Mouse (Mus musculus): ENCODE data around the gene Ngp. TPM values are rescaled to one million over a fixed set of nuclear protein-coding genes. Genes with fewer than 3 reads are reported as not detected.

Gene Ngp
- polyA plus RNA-seq, 1 experiment from 2014 or later, result 84.1 TPM

GRCm38 (mm10) chr9:110457926-110458325 lies 38.4 kb downstream of the Ngp start:
- H3K79me2 ChIP-seq (ENCODE audit: inconsistent target), result peaks cover 49% of the 10 kb centered on the region; the same call in 1 of the 2 replicates
- no peak overlapping the region for H3K27ac ChIP-seq
- no peaks in the 10 kb centered on the region for H3K36me3 ChIP-seq (ENCODE audit: inconsistent target)
- WGBS (ENCODE audit: missing documents), result 73% methylated on average over 3 of the region's 3 CpGs
- no peak overlapping the region for H3K4me3 ChIP-seq (ENCODE audit: inconsistent target)

- Histone ChIP-seq H3K36me3 (ENCODE audit: inconsistent target) (no peaks in the 10 kb centered on the region), H3K4me3 (ENCODE audit: inconsistent target) (no peak overlapping the region), H3K79me2 (ENCODE audit: inconsistent target) (peaks cover 58% of the 10 kb centered on the region; the same call in 1 of the 2 replicates), H3K27ac (peak overlapping the region; percentile 91)
- 0% methylated on average over 2 of the region's 2 CpGs for WGBS (ENCODE audit: missing documents)
Observed at GRCm38 (mm10) chr9:110459145-110459727, 39.7 kb downstream of the Ngp start.

- no peak overlapping the region for H3K4me3 ChIP-seq (ENCODE audit: inconsistent target)
- WGBS (ENCODE audit: missing documents), result 69% methylated on average over 16 of the region's 18 CpGs
Observed at GRCm38 (mm10) chr9:110460884-110461815, 41.6 kb downstream of the Ngp start.

GRCm38 (mm10) chr9:110462321-110462720 lies 42.8 kb downstream of the Ngp start:
- Histone ChIP-seq H3K36me3 (ENCODE audit: inconsistent target) (no peaks in the 10 kb centered on the region), H3K27ac (no peak overlapping the region), H3K4me3 (ENCODE audit: inconsistent target) (no peak overlapping the region), H3K79me2 (ENCODE audit: inconsistent target) (peaks cover 70% of the 10 kb centered on the region; the same call in 1 of the 2 replicates)
- WGBS (ENCODE audit: missing documents), result 89% methylated on average over 7 of the region's 7 CpGs

More at GRCm38 (mm10) chr9:110460884-110461815, 41.6 kb downstream of the Ngp start:
- Histone ChIP-seq H3K27ac (peak overlapping the region; percentile 91; the same call in 1 of the 2 replicates), H3K79me2 (ENCODE audit: inconsistent target) (peaks cover 70% of the 10 kb centered on the region; the same call in 1 of the 2 replicates), H3K36me3 (ENCODE audit: inconsistent target) (no peaks in the 10 kb centered on the region)

- Histone ChIP-seq H3K27ac (0 out of 2 replicates have a peak overlapping the region, but pooled peaks have one; percentile 2), H3K36me3 (ENCODE audit: inconsistent target) (no peaks in the 10 kb centered on the region), H3K4me3 (ENCODE audit: inconsistent target) (no peak overlapping the region), H3K79me2 (ENCODE audit: inconsistent target) (peaks cover 78% of the 10 kb centered on the region; the same call in 1 of the 2 replicates)
- 12% methylated on average over 6 of the region's 6 CpGs for WGBS (ENCODE audit: missing documents)
Observed at GRCm38 (mm10) chr9:110463983-110464591, 44.5 kb downstream of the Ngp start.

GRCm38 (mm10) chr9:110465336-110465735 lies 45.8 kb downstream of the Ngp start:
- Histone ChIP-seq H3K79me2 (ENCODE audit: inconsistent target) (peaks cover 90% of the 10 kb centered on the region; the same call in 1 of the 2 replicates), H3K27ac (no peak overlapping the region), H3K36me3 (ENCODE audit: inconsistent target) (no peaks in the 10 kb centered on the region), H3K4me3 (ENCODE audit: inconsistent target) (no peak overlapping the region)
- WGBS (ENCODE audit: missing documents), result 96% methylated on average over 6 of the region's 6 CpGs

GRCm38 (mm10) chr9:110466179-110466578 lies 46.6 kb downstream of the Ngp start:
- no peaks in the 10 kb centered on the region for H3K36me3 ChIP-seq (ENCODE audit: inconsistent target)
- H3K27ac ChIP-seq, result no peak overlapping the region
- H3K79me2 ChIP-seq (ENCODE audit: inconsistent target), result peaks cover 89% of the 10 kb centered on the region; the same call in 1 of the 2 replicates
- 88% methylated on average over 3 of the region's 3 CpGs for WGBS (ENCODE audit: missing documents)
- no peak overlapping the region for H3K4me3 ChIP-seq (ENCODE audit: inconsistent target)

Other genes with a start within 250 kb of the Ngp start
- gene Cspg5, start 176.0 kb upstream of the Ngp start, polyA plus RNA-seq (2018), result 0.06 to 0.24 TPM (median 0.18 TPM) in 3 replicates
- gene Elp6, start 114.6 kb upstream of the Ngp start, polyA plus RNA-seq (2018), result 1.6 to 7.4 TPM (median 4.7 TPM) in 3 replicates
- 19.4 to 24.3 TPM (median 20.9 TPM) in 3 replicates for gene Scap, start 86.5 kb upstream of the Ngp start, polyA plus RNA-seq (2018)
- gene Ptpn23, start 11.5 kb upstream of the Ngp start, polyA plus RNA-seq (2018), result 24.2 to 31.4 TPM (median 26.4 TPM) in 3 replicates
- 11.4 to 20.2 TPM (median 18.7 TPM) in 3 replicates for gene Klhl18, start 56.9 kb downstream of the Ngp start, polyA plus RNA-seq (2018)
- 1.7 to 6.0 TPM (median 3.1 TPM) in 3 replicates for gene Kif9, start 57.2 kb downstream of the Ngp start, polyA plus RNA-seq (2018)
- 38.1 to 71.6 TPM (median 41.4 TPM) in 3 replicates for gene Setd2, start 112.8 kb downstream of the Ngp start, polyA plus RNA-seq (2018)
- 0.95 to 4.3 TPM (median 2.3 TPM) in 3 replicates for gene Nradd, start 204.7 kb downstream of the Ngp start, polyA plus RNA-seq (2018)
- gene Nbeal2, start 234.4 kb downstream of the Ngp start, polyA plus RNA-seq (2018), result 8.6 to 16.6 TPM (median 14.0 TPM) in 3 replicates
- gene Ccdc12, start 236.8 kb downstream of the Ngp start, polyA plus RNA-seq (2018), result 80.9 to 152 TPM (median 147 TPM) in 3 replicates

Data from macrophage (primary cell).